ENCODE assay signal across 20 mouse cellular contexts in genomic region chr4:114501048-114501447, GRCm38 (mm10).
A peak's percentile ranks its signal among the peaks of the same experiment; 100 is the strongest.
DNase-seq lines count a peak whose midpoint lies in the region; ATAC-seq lines count a peak whose summit lies in the region.
"Had no signal": no experiment of that assay in that cellular context is flagged by ENCODE, and none has a peak within 500 bp of the region (broad histone marks: within the 10 kb centered on the region; RNA-seq: fewer than 3 reads in every experiment).

No protein-coding gene starts in this region.

- 100% methylated on average over 1 of the region's 1 CpGs for WGBS in midbrain, embryonic 11.5 days
- WGBS in midbrain, embryonic 10.5 days: 90% methylated on average over 1 of the region's 1 CpGs
- 38% methylated on average over 1 of the region's 1 CpGs for WGBS in heart, embryonic 14.5 days

- no peaks in the 10 kb centered on the region for H3K9me3 ChIP-seq in midbrain, embryonic 11.5 days (ENCODE audit: control insufficient read depth, low read length)
- H3K9me3 ChIP-seq in midbrain, embryonic 10.5 days (replicated peaks): no peaks in the 10 kb centered on the region
- peaks cover 4% of the 10 kb centered on the region for H3K9me3 ChIP-seq in heart, embryonic 14.5 days (ENCODE audit: control insufficient read depth, low read length)
- H3K9me3 ChIP-seq: embryonic facial prominence, embryonic 10.5 days; forebrain, embryonic 13.5 days; hindbrain, embryonic 12.5 days had no signal

- DNase-seq in heart, adult 8-10 months (ENCODE audit: low spot score): peak; percentile 55
- DNase-seq in heart, postnatal 36 days: no peak
- DNase-seq in midbrain, embryonic 11.5 days (ENCODE audit: low spot score, missing footprints): peak; percentile 4
- DNase-seq in midbrain, embryonic 10.5 days (ENCODE audit: low spot score): no peak
- DNase-seq in heart, postnatal 10 days: peak; percentile 49 to 59
- DNase-seq in gastrocnemius, postnatal 25 days: no peak
- no peak for DNase-seq in thymus, postnatal 10 days (ENCODE audit: low spot score in 2 of 2)
- DNase-seq: adrenal gland, adult 2 months; adrenal gland, postnatal 36 days; cerebellum, adult 2 months; cerebellum, postnatal 10 days; forebrain, postnatal 0 days; gastrocnemius, postnatal 14 days had no signal

- H3K9ac ChIP-seq in midbrain, embryonic 11.5 days (ENCODE audit: low read length): no peak overlapping the region
- no peak overlapping the region for H3K9ac ChIP-seq in heart, embryonic 14.5 days (ENCODE audit: low read length)
- H3K9ac ChIP-seq: forebrain, embryonic 13.5 days; forebrain, postnatal 0 days; hindbrain, embryonic 12.5 days had no signal

- no peaks in the 10 kb centered on the region for H3K36me3 ChIP-seq in midbrain, embryonic 11.5 days (ENCODE audit: control insufficient read depth, insufficient read depth, low read length)
- H3K36me3 ChIP-seq in midbrain, embryonic 10.5 days: no peaks in the 10 kb centered on the region
- no peaks in the 10 kb centered on the region for H3K36me3 ChIP-seq in heart, embryonic 14.5 days (ENCODE audit: control insufficient read depth, insufficient read depth, low read length)
- H3K36me3 ChIP-seq: embryonic facial prominence, embryonic 10.5 days; hindbrain, embryonic 12.5 days had no signal

- H3K27me3 ChIP-seq in midbrain, embryonic 11.5 days (ENCODE audit: control insufficient read depth, insufficient read depth, low read length): no peaks in the 10 kb centered on the region
- H3K27me3 ChIP-seq in midbrain, embryonic 10.5 days (ENCODE audit: low read depth, poor library complexity, severe bottlenecking): no peaks in the 10 kb centered on the region
- H3K27me3 ChIP-seq in heart, embryonic 14.5 days (ENCODE audit: control insufficient read depth, insufficient read depth, low read length): peaks cover 43% of the 10 kb centered on the region
- H3K27me3 ChIP-seq: forebrain, embryonic 13.5 days; hindbrain, embryonic 12.5 days had no signal

- H3K4me2 ChIP-seq in midbrain, embryonic 11.5 days: no peak overlapping the region
- H3K4me2 ChIP-seq in heart, embryonic 14.5 days (ENCODE audit: low read length): no peak overlapping the region
- H3K4me2 ChIP-seq: forebrain, embryonic 13.5 days; hindbrain, embryonic 12.5 days had no signal

- peaks cover 5% of the 10 kb centered on the region for H3K4me1 ChIP-seq in midbrain, embryonic 11.5 days (ENCODE audit: control insufficient read depth, insufficient read depth, low read length)
- H3K4me1 ChIP-seq in midbrain, embryonic 10.5 days: peaks cover 16% of the 10 kb centered on the region
- H3K4me1 ChIP-seq in heart, embryonic 14.5 days (ENCODE audit: control insufficient read depth in 2 of 2, insufficient read depth in 2 of 2, low read length in 2 of 2): peaks cover 8 to 9% of the 10 kb centered on the region in 2 experiments
- H3K4me1 ChIP-seq: forebrain, embryonic 13.5 days had no signal

- ATAC-seq in midbrain, embryonic 11.5 days (ENCODE audit: low FRiP score): no peak
- ATAC-seq in heart, embryonic 14.5 days (ENCODE audit: insufficient number of reproducible peaks, insufficient read depth, low FRiP score, low read depth): peak; percentile 85
- ATAC-seq: forebrain, embryonic 13.5 days; forebrain, postnatal 0 days; hindbrain, embryonic 16.5 days; inflammation-experienced regulatory T-cells, adult 6 months; intestine, postnatal 0 days had no signal

- H3K27ac ChIP-seq in midbrain, embryonic 11.5 days (ENCODE audit: low read depth, low read length): no peak overlapping the region
- no peak overlapping the region for H3K27ac ChIP-seq in midbrain, embryonic 10.5 days (replicated peaks)
- no peak overlapping the region; a peak in 1 of 4 replicates for H3K27ac ChIP-seq in heart, embryonic 14.5 days (replicated peaks in 1 of 2; ENCODE audit: control insufficient read depth in 1 of 2, insufficient read depth in 1 of 2, low read depth in 2 of 2, low read length in 2 of 2)
- H3K27ac ChIP-seq: embryonic facial prominence, embryonic 10.5 days; forebrain, embryonic 13.5 days; hindbrain, embryonic 12.5 days had no signal

- intact Hi-C loops in heart, postnatal 36 days (cut with DNase I): no loop called here
- intact Hi-C loops in heart, postnatal 10 days (cut with DNase I): no loop called here

- no peak overlapping the region for H3K4me3 ChIP-seq in midbrain, embryonic 11.5 days (ENCODE audit: low read depth, low read length)
- H3K4me3 ChIP-seq in midbrain, embryonic 10.5 days: no peak overlapping the region
- no peak overlapping the region for H3K4me3 ChIP-seq in heart, embryonic 14.5 days (ENCODE audit: control insufficient read depth in 1 of 2, insufficient read depth in 1 of 2, low read depth in 1 of 2, low read length in 2 of 2)
- H3K4me3 ChIP-seq: embryonic facial prominence, embryonic 10.5 days; forebrain, embryonic 13.5 days; hindbrain, embryonic 12.5 days had no signal

Comparison
In these comparisons a context has a peak if more than half of its experiments do, and no peak if none do; other contexts are left out.
1. DNase-seq: peak in heart, adult 8-10 months (single experiment), midbrain, embryonic 11.5 days (single experiment) and heart, postnatal 10 days (2 of 2); none in heart, postnatal 36 days (0 of 2), midbrain, embryonic 10.5 days (single experiment), gastrocnemius, postnatal 25 days (single experiment) and thymus, postnatal 10 days (0 of 2).